Mouse (Mus musculus) kidney, adult 11 months (tissue): ENCODE results near the gene Cpne5.
A peak's percentile ranks its signal among the peaks of the same experiment; 100 is the strongest.
"Not testable (repeated sequence)": the region's sequence is repeated elsewhere in the genome, so short reads cannot be mapped to it uniquely, and the experiment has no call there.

Source experiments
- DNase-seq: peaks from one replicate; pipeline ENCODE4 v3.0.0; 2022

The Cpne5 gene

GRCm38 (mm10) chr17:29123578-29124174, 114.3 kb downstream of the Cpne5 start:
- peak; percentile 40 for DNase-seq

- DNase-seq = peak; percentile 91
Observed at GRCm38 (mm10) chr17:29122817-29123216, 115.2 kb downstream of the Cpne5 start.

- no peak for DNase-seq
Observed at GRCm38 (mm10) chr17:29120666-29121065, 117.3 kb downstream of the Cpne5 start.

DNA sequence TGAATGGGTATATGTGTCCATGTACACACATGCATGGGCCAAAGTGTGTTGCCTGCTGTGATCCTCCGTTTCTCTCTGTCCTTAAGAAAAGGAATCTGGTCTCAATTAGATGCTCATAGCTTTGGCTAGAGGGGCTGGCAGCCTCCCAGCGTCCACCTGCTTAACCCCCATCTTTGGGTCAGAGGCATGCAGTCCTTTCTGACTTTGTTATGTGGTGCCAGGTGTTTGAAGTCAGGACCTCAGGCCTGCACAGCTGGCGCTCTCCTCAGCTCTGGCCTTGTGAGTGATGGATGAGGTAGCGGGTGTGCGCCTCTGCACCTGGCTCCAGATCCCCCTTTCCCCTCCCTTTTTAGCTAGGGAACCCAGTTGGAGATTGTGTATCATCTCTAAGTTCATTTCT, 119.9 kb downstream of the Cpne5 start:
- DNase-seq = no peak

GRCm38 (mm10) chr17:29117006-29117648, 120.8 kb downstream of the Cpne5 start:
- DNase-seq = no peak

GRCm38 (mm10) chr17:29116023-29116422, 121.9 kb downstream of the Cpne5 start:
- DNase-seq = no peak

GRCm38 (mm10) chr17:29113591-29114352, 124.2 kb downstream of the Cpne5 start, which contains the start of gene Rab44:
TSS of gene Rab44 (plus strand) at chr17:29114145.
- no peak for DNase-seq

DNA sequence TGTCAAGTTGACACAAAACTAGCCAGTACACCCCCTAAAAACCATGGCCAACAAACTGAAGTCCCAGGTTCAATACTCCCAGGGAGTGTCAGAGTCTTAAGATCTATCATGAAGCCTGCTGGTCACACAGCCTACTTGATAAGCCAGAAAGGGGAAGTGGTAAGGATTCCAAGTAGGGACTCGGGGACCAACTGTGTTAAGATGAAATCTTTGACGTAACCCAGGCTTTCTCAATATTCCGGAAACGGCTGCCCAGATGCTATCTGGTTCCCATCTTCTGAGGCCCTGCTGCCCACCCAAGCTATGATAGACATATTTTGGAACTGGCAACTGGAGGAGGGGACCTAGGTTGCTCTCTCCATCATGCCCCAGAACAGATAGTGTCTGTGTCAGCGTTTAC, 126.6 kb downstream of the Cpne5 start:
- DNase-seq = no peak

GRCm38 (mm10) chr17:29110356-29110755, 127.6 kb downstream of the Cpne5 start:
- not testable (repeated sequence) for DNase-seq
